Comparison of ENCODE assay signal across 21 mouse cellular contexts in the genomic region with DNA sequence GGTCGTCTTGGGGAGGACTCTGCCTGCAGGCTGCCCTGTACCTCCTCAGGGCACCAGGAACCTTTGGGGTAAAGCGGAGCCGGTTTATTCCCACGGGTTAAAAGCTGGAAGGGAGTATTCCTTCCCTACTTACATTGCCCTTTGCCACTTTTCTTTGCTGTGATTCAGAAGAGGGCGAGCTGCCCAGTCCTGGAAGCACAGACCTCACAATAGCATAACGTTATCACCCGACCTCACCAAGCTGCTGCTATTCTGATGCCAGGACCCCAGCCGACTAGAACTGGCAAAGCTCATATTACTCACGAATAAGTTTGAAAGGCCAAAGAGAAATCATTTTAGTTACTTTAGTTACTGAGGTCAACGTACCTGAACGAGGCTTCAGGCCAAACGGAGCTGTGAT.
A peak's percentile ranks its signal among the peaks of the same experiment; 100 is the strongest.
DNase-seq lines count a peak whose midpoint lies in the region; ATAC-seq and TF ChIP-seq lines count a peak whose summit lies in the region.
"Had no signal": no experiment of that assay in that cellular context is flagged by ENCODE, and none has a peak within 500 bp of the region (broad histone marks: within the 10 kb centered on the region; RNA-seq: fewer than 3 reads in every experiment).

No protein-coding gene starts in this region.

- 0 out of 2 replicates have a peak, but pooled peaks cover 8% of the 10 kb centered on the region for H3K4me1 ChIP-seq in heart, embryonic 11.5 days (ENCODE audit: control insufficient read depth, insufficient read depth, low read length)
- no peaks in the 10 kb centered on the region for H3K4me1 ChIP-seq in thymus, adult 2 months (replicated peaks; ENCODE audit: control insufficient read depth, insufficient read depth, low read length)
- H3K4me1 ChIP-seq: intestine, embryonic 15.5 days; stomach, embryonic 15.5 days had no signal

- no peaks in the 10 kb centered on the region for H3K9me3 ChIP-seq in heart, embryonic 11.5 days (replicated peaks; ENCODE audit: control insufficient read depth, low read length)
- H3K9me3 ChIP-seq: intestine, embryonic 15.5 days; midbrain, embryonic 12.5 days; neural tube, embryonic 13.5 days; stomach, embryonic 15.5 days had no signal

- H3K27ac ChIP-seq in heart, embryonic 11.5 days (ENCODE audit: low read depth, low read length), result no peak overlapping the region
- peak overlapping the region; percentile 47 for H3K27ac ChIP-seq in thymus, adult 2 months (ENCODE audit: control insufficient read depth, insufficient read depth, low read length)
- H3K27ac ChIP-seq: heart, adult 2 months; hindbrain, embryonic 14.5 days; intestine, embryonic 15.5 days; left cerebral cortex, adult 2 months; liver, embryonic 14.5 days; midbrain, embryonic 12.5 days; neural tube, embryonic 13.5 days; stomach, embryonic 15.5 days had no signal

- no peak for TF ChIP-seq CTCF in thymus, adult 2 months (IDR thresholded peaks at IDR 0.05; ENCODE audit: borderline replicate concordance, control insufficient read depth, extremely low read depth, insufficient read depth, low read length, poor library complexity)

- H3K4me3 ChIP-seq in heart, embryonic 11.5 days (ENCODE audit: low read depth, low read length), result no peak overlapping the region
- no peak overlapping the region for H3K4me3 ChIP-seq in thymus, adult 2 months (ENCODE audit: control insufficient read depth, insufficient read depth, low read length)
- H3K4me3 ChIP-seq: heart, adult 2 months; intestine, embryonic 15.5 days; left cerebral cortex, adult 2 months; midbrain, embryonic 12.5 days; neural tube, embryonic 13.5 days; stomach, embryonic 15.5 days had no signal

- TF ChIP-seq POLR2A in thymus, adult 2 months (IDR thresholded peaks at IDR 0.05; ENCODE audit: control insufficient read depth, extremely low read depth, insufficient read depth, low read length, poor library complexity), result no peak

- no peak overlapping the region for H3K4me2 ChIP-seq in heart, embryonic 11.5 days
- H3K4me2 ChIP-seq: hindbrain, embryonic 14.5 days; intestine, embryonic 15.5 days; midbrain, embryonic 12.5 days; neural tube, embryonic 13.5 days; stomach, embryonic 15.5 days had no signal

- no peaks in the 10 kb centered on the region for H3K27me3 ChIP-seq in heart, embryonic 11.5 days (ENCODE audit: control insufficient read depth, insufficient read depth, low read length)
- no peaks in the 10 kb centered on the region for H3K27me3 ChIP-seq in thymus, adult 2 months (ENCODE audit: control insufficient read depth, insufficient read depth, low read length)
- H3K27me3 ChIP-seq: CH12.LX; intestine, embryonic 15.5 days; midbrain, embryonic 12.5 days; neural tube, embryonic 13.5 days; stomach, embryonic 15.5 days had no signal

- ATAC-seq in heart, embryonic 11.5 days (replicated peaks; ENCODE audit: insufficient number of reproducible peaks, low FRiP score, low TSS enrichment), result no peak
- ATAC-seq: intestine, embryonic 15.5 days had no signal

- no peak overlapping the region for H3K9ac ChIP-seq in heart, embryonic 11.5 days (ENCODE audit: low read depth, low read length)
- H3K9ac ChIP-seq: hindbrain, embryonic 14.5 days; intestine, embryonic 15.5 days; liver, embryonic 14.5 days; midbrain, embryonic 12.5 days; neural tube, embryonic 13.5 days; stomach, embryonic 15.5 days had no signal

- peaks cover 3% of the 10 kb centered on the region; the same call in 1 of the 2 replicates for H3K36me3 ChIP-seq in heart, embryonic 11.5 days (ENCODE audit: control insufficient read depth, insufficient read depth, low read length)
- peaks cover 42% of the 10 kb centered on the region for H3K36me3 ChIP-seq in thymus, adult 2 months (ENCODE audit: control insufficient read depth, insufficient read depth, low read length)
- H3K36me3 ChIP-seq: midbrain, embryonic 12.5 days had no signal

- DNase-seq in adrenal gland, postnatal 10 days, result peak; percentile 23
- DNase-seq in adrenal gland, postnatal 25 days, result no peak
- DNase-seq in heart, adult 9 months (ENCODE audit: low spot score in 2 of 2), result peak; percentile 20 to 23
- no peak for DNase-seq in thymus, adult 2 months
- no peak for DNase-seq in thymus, postnatal 14 days
- DNase-seq in heart, postnatal 4 days, result peak; percentile 43
- DNase-seq in lung, postnatal 25 days (ENCODE audit: low spot score), result no peak
- DNase-seq: adrenal gland, adult 8-10 months; cerebellum, postnatal 36 days; kidney, adult 9 months; kidney, postnatal 25 days had no signal

- WGBS in heart, embryonic 11.5 days (ENCODE audit: insufficient replicate concordance), result 71% methylated on average over 12 of the region's 12 CpGs
- 92% methylated on average over 12 of the region's 12 CpGs for WGBS in thymus, adult 2 months

Comparison
In these comparisons a context has a peak if more than half of its experiments do, and no peak if none do; other contexts are left out.
1. DNase-seq: peak in adrenal gland, postnatal 10 days (single experiment), heart, adult 9 months (2 of 2) and heart, postnatal 4 days (single experiment); none in adrenal gland, postnatal 25 days (single experiment), thymus, adult 2 months (single experiment), thymus, postnatal 14 days (single experiment) and lung, postnatal 25 days (single experiment).